Mouse (Mus musculus): ENCODE data around the gene 1110002E22Rik.

GRCm38 (mm10) chr3:138110910-138111782 is 46.3 kb downstream of the 1110002E22Rik start:
- TF ChIP-seq POLR2A (IDR thresholded peaks at IDR 0.05; ENCODE audit: control insufficient read depth, low read depth, low read length) (no peak), CTCF (IDR thresholded peaks at IDR 0.05; ENCODE audit: control insufficient read depth, insufficient read depth, insufficient replicate concordance, low read depth, low read length) (no peak)
